Mouse (Mus musculus) heart, adult 2 months (tissue): ENCODE results near the gene Gm27027.

Experiments
- CTCF ChIP-seq: fragments of 200-600 bp; IDR thresholded peaks from 2 replicates; pipeline ENCODE4 v1.8.1; 2022; ENCODE audit warnings: antibody characterized with exemption, mild to moderate bottlenecking, moderate library complexity
- POLR2A ChIP-seq: fragments of 200-500 bp; IDR thresholded peaks from 2 replicates; pipeline ENCODE4 v1.6.1; 2011; ENCODE audit warnings: mild to moderate bottlenecking, low read depth, low read length, control low read depth; ENCODE audit not compliant: insufficient read depth

DNA sequence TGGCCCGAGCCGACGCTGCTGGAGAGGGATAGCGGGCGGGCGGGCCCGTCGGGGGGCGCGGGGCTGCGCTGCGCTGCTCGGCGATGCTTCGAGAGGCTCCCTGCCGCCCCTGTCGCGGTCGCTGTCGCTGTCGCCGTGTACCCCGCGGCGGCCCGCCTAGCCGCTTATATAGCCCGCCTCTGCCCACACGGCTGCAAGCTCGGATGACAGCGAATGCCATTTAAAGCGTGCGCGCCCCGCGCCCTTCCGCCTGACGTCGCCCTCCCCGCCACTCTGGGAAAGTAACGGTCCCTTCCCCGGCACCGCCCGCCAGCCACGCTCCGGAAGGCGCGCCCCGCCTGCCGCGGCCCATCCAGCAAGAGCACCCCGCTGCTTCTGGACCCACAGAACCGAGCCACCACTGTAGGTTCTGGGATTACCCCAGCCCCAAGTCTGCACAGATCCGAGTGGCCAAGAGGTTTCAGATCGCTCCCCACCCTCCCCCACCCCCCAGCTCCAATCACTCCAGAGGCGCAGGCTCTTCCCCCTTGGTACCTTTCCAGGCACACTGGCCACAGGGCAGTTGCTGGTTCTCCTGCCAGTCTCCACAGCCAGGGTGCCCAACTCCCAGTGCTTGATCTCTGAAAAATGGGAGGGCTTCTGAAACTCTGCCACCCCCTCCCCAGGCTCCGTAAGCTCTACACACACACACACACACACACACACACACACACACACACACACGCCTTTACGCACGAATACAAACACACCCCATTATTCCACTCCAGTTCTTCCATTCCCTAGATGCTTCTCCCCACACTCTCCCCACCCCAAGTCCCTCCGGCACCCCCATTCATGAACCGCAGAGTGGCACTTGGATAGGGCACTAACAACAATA is 39.0 kb downstream of the Gm27027 start, which contains the start of gene Gm13889:
- TF ChIP-seq CTCF (no peak), POLR2A (0 out of 2 replicates have a peak, but pooled peaks have one; percentile 12)
